Mouse (Mus musculus) embryonic facial prominence, embryonic 12.5 days (tissue): Measurements from ENCODE around the gene Gfm2. TPM values are rescaled to one million over a fixed set of nuclear protein-coding genes. Genes with fewer than 3 reads are reported as not detected.

Experiments used
- ATAC-seq: fragments of 200-750 bp; cut with Nextera tagmentation; 2 replicates; pipeline ENCODE4 v1.8.0; 2017; ENCODE audit not compliant: insufficient number of reproducible peaks, insufficient read depth, low FRiP score, low TSS enrichment
- H3K27ac ChIP-seq: fragments of 300-500 bp; sonication (generic); 2 replicates; pipeline ENCODE4 v1.5.1; 2016; ENCODE audit warnings: mild to moderate bottlenecking
- H3K27me3 ChIP-seq: fragments of 300-500 bp; sonication (generic); 2 replicates; pipeline ENCODE4 v1.6.1; 2016; ENCODE audit warnings: mild to moderate bottlenecking, moderate library complexity
- H3K36me3 ChIP-seq: fragments of 300-500 bp; sonication (generic); 2 replicates; pipeline ENCODE4 v1.6.1; 2016; ENCODE audit warnings: mild to moderate bottlenecking
- H3K4me1 ChIP-seq: fragments of 300-500 bp; sonication (generic); 2 replicates; pipeline ENCODE4 v1.6.1; 2016
- H3K4me2 ChIP-seq: fragments of 300-500 bp; sonication (generic); replicated peaks from 2 replicates; pipeline ENCODE4 v1.6.1; 2016; ENCODE audit warnings: mild to moderate bottlenecking, moderate library complexity
- H3K4me3 ChIP-seq: fragments of 300-500 bp; sonication (generic); 2 replicates; pipeline ENCODE4 v1.5.1; 2016; ENCODE audit warnings: mild to moderate bottlenecking
- H3K9ac ChIP-seq: fragments of 300-500 bp; sonication (generic); 2 replicates; pipeline ENCODE4 v1.6.1; 2016; ENCODE audit warnings: mild to moderate bottlenecking, moderate library complexity
- H3K9me3 ChIP-seq: fragments of 300-500 bp; sonication (generic); 2 replicates; pipeline ENCODE4 v1.6.1; 2016; ENCODE audit warnings: mild to moderate bottlenecking, moderate library complexity
- WGBS: fragments of 180-500 bp; shearing (Covaris S2); methylation state at CpG from one replicate; pipeline ENCODE4 v1.1.7; 2016; 5-methylcytosine and 5-hydroxymethylcytosine counted together
- polyA plus RNA-seq: library from polyadenylated mRNA; unstranded; fragments of >200 nt; fragmentation: Nextera tagmentation; extraction: Ambion mirVana; gene quantifications from 2 replicates; pipeline ENCODE4 v1.2.1, GENCODE M21; 2016

The Gfm2 gene
- polyA plus RNA-seq, 1 experiment from 2014 or later: 36.2 TPM

GRCm38 (mm10) chr13:97208500-97209010 lies 70.8 kb downstream of the Gfm2 start:
- WGBS: 76% methylated on average over 3 of the region's 3 CpGs
- H3K4me2 ChIP-seq: no peak overlapping the region
- no peak for ATAC-seq
- no peak overlapping the region for H3K4me3 ChIP-seq
- no peak overlapping the region for H3K9ac ChIP-seq
- H3K9me3 ChIP-seq: no peaks in the 10 kb centered on the region
- no peaks in the 10 kb centered on the region for H3K27me3 ChIP-seq
- no peaks in the 10 kb centered on the region for H3K36me3 ChIP-seq
- H3K4me1 ChIP-seq: no peaks in the 10 kb centered on the region
- H3K27ac ChIP-seq: no peak overlapping the region

GRCm38 (mm10) chr13:97214583-97215268 lies 77.0 kb downstream of the Gfm2 start:
- Histone ChIP-seq H3K4me1 (peaks cover 14% of the 10 kb centered on the region), H3K4me2 (no peak overlapping the region), H3K9ac (no peak overlapping the region), H3K4me3 (no peak overlapping the region), H3K9me3 (no peaks in the 10 kb centered on the region), H3K27ac (no peak overlapping the region), H3K36me3 (no peaks in the 10 kb centered on the region), H3K27me3 (no peaks in the 10 kb centered on the region)
- 53% methylated on average over 3 of the region's 3 CpGs for WGBS
- no peak for ATAC-seq

- no peaks in the 10 kb centered on the region for H3K9me3 ChIP-seq
- no peak overlapping the region for H3K27ac ChIP-seq
- ATAC-seq: peak; percentile 76; the same call in 1 of the 2 replicates
- WGBS: 26% methylated on average over 4 of the region's 4 CpGs
- no peak overlapping the region for H3K9ac ChIP-seq
- no peak overlapping the region for H3K4me2 ChIP-seq
- no peaks in the 10 kb centered on the region for H3K36me3 ChIP-seq
- no peak overlapping the region for H3K4me3 ChIP-seq
- H3K27me3 ChIP-seq: no peaks in the 10 kb centered on the region
- peaks cover 14% of the 10 kb centered on the region for H3K4me1 ChIP-seq
Observed at GRCm38 (mm10) chr13:97215563-97215962, 77.8 kb downstream of the Gfm2 start.

GRCm38 (mm10) chr13:97216196-97216595 lies 78.5 kb downstream of the Gfm2 start:
- no peaks in the 10 kb centered on the region for H3K9me3 ChIP-seq
- no peaks in the 10 kb centered on the region for H3K27me3 ChIP-seq
- whole genome bisulfite sequencing: 62% methylated on average over 5 of the region's 5 CpGs
- no peak overlapping the region for H3K4me2 ChIP-seq
- peaks cover 14% of the 10 kb centered on the region for H3K4me1 ChIP-seq
- no peak for ATAC-seq
- H3K27ac ChIP-seq: no peak overlapping the region
- no peak overlapping the region for H3K9ac ChIP-seq
- no peaks in the 10 kb centered on the region for H3K36me3 ChIP-seq
- no peak overlapping the region for H3K4me3 ChIP-seq

- no peaks in the 10 kb centered on the region for H3K9me3 ChIP-seq
- no peaks in the 10 kb centered on the region for H3K36me3 ChIP-seq
- no peak overlapping the region for H3K4me3 ChIP-seq
- 86% methylated on average over 3 of the region's 3 CpGs for WGBS
- ATAC-seq: no peak
- no peaks in the 10 kb centered on the region for H3K27me3 ChIP-seq
- H3K9ac ChIP-seq: no peak overlapping the region
- peaks cover 15% of the 10 kb centered on the region; the same call in 1 of the 2 replicates for H3K4me1 ChIP-seq
- H3K27ac ChIP-seq: no peak overlapping the region
- no peak overlapping the region for H3K4me2 ChIP-seq
Observed at GRCm38 (mm10) chr13:97220022-97220421, 82.3 kb downstream of the Gfm2 start.

DNA sequence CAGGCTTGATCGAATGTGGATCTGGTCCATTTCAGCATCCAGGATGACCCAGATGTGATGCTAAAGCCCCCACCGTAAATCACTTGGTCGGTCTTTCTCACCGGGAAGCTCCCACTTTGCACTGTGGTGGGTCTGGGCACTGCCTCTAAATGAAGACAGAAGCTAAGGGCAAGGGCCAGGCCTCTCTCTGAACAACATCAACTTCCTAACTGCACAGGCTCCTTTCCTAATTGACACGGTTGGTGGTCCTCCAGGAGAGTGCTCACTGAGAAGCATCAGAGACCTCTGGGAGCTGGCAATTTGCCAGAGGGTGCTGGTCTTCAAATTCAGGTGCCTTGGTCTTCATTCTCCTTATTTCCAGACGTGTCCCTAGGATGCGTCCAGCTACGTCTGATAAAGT lies 86.1 kb downstream of the Gfm2 start:
- Histone ChIP-seq H3K9me3 (peaks cover 9% of the 10 kb centered on the region; the same call in 1 of the 2 replicates), H3K4me1 (peaks cover 12% of the 10 kb centered on the region; the same call in 1 of the 2 replicates), H3K9ac (no peak overlapping the region), H3K27me3 (no peaks in the 10 kb centered on the region), H3K36me3 (no peaks in the 10 kb centered on the region), H3K4me3 (no peak overlapping the region), H3K4me2 (no peak overlapping the region), H3K27ac (no peak overlapping the region)
- 0 out of 2 replicates have a peak, but pooled peaks have one; percentile 54 for ATAC-seq
- WGBS: 81% methylated on average over 8 of the region's 8 CpGs

DNA sequence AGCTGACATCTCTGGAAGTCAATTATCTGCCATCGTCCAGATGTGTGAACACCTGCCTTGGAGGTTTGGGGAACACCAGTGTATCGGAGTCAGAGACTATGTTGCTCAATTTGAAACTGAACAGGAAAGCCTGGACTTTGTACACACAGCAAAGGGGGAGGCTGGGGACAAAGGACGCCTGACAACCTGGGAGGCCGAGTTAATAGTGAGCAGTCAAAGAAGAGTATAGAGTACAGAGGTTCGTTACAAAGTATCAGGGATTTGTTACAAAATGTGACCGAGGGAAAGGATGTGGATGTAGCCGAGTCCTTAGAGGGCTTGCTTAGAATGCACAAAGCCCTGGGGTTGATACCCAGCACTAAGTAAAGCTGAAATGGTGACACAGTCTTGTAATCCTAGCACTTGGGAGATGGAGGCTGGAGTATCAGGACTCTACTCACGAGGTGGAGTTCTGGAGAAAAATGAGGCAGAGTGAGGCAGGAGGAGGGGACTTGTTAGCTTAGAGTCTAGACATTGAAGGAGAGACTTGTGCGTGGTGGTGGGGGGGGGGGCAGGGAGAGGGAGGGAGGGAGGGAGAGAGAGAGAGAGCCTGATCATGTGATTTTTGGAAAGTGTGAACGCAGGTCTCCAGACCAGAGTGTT lies 86.7 kb downstream of the Gfm2 start:
- no peak overlapping the region for H3K9ac ChIP-seq
- H3K4me1 ChIP-seq: peaks cover 12% of the 10 kb centered on the region; the same call in 1 of the 2 replicates
- no peaks in the 10 kb centered on the region for H3K36me3 ChIP-seq
- no peak overlapping the region for H3K4me3 ChIP-seq
- H3K27me3 ChIP-seq: no peaks in the 10 kb centered on the region
- H3K4me2 ChIP-seq: no peak overlapping the region
- no peak for ATAC-seq
- H3K27ac ChIP-seq: no peak overlapping the region
- WGBS: 64% methylated on average over 10 of the region's 10 CpGs
- H3K9me3 ChIP-seq: peaks cover 9% of the 10 kb centered on the region; the same call in 1 of the 2 replicates

DNA sequence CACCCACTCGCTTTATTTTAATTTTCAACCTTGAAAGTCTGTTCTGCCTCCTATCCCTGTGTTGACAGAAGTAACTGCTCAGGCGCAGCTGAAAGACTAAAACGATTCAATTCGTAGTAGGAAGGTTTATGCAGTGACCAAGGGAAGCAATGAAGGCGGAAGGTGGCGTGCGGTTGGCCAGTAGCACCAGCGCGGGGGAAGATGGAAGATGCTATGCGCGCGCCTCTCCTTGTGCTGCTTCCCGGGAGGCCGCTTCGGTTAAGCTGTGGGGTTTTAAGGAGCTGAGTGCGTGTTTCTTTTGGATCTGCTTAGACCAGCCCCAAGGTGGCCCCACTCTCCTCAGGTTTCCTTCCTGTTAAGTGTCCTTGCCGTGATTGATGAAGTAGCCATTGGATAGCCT lies 87.4 kb downstream of the Gfm2 start:
- no peak overlapping the region for H3K9ac ChIP-seq
- H3K9me3 ChIP-seq: peaks cover 9% of the 10 kb centered on the region; the same call in 1 of the 2 replicates
- no peaks in the 10 kb centered on the region for H3K36me3 ChIP-seq
- no peak for ATAC-seq
- 56% methylated on average over 17 of the region's 17 CpGs for WGBS
- no peak overlapping the region for H3K4me3 ChIP-seq
- no peak overlapping the region for H3K27ac ChIP-seq
- H3K27me3 ChIP-seq: no peaks in the 10 kb centered on the region
- H3K4me2 ChIP-seq: peak overlapping the region; percentile 15; the same call in 1 of the 2 replicates
- H3K4me1 ChIP-seq: peaks cover 12% of the 10 kb centered on the region; the same call in 1 of the 2 replicates

GRCm38 (mm10) chr13:97227795-97228194 lies 90.1 kb downstream of the Gfm2 start:
- H3K36me3 ChIP-seq: no peaks in the 10 kb centered on the region
- no peaks in the 10 kb centered on the region for H3K27me3 ChIP-seq
- no peak overlapping the region for H3K4me2 ChIP-seq
- ATAC-seq: no peak
- WGBS: 86% methylated on average over 3 of the region's 3 CpGs
- H3K27ac ChIP-seq: no peak overlapping the region
- peaks cover 12% of the 10 kb centered on the region; the same call in 1 of the 2 replicates for H3K4me1 ChIP-seq
- no peak overlapping the region for H3K4me3 ChIP-seq
- no peak overlapping the region for H3K9ac ChIP-seq
- H3K9me3 ChIP-seq: peaks cover 9% of the 10 kb centered on the region; the same call in 1 of the 2 replicates

- H3K4me1 ChIP-seq: peaks cover 8% of the 10 kb centered on the region; the same call in 1 of the 2 replicates
- no peak overlapping the region for H3K27ac ChIP-seq
- H3K36me3 ChIP-seq: no peaks in the 10 kb centered on the region
- no peak overlapping the region for H3K9ac ChIP-seq
- WGBS: 62% methylated on average over 3 of the region's 3 CpGs
- H3K4me3 ChIP-seq: no peak overlapping the region
- no peaks in the 10 kb centered on the region for H3K27me3 ChIP-seq
- no peak overlapping the region for H3K4me2 ChIP-seq
- ATAC-seq: no peak
- H3K9me3 ChIP-seq: peaks cover 9% of the 10 kb centered on the region; the same call in 1 of the 2 replicates
Observed at GRCm38 (mm10) chr13:97230101-97230500, 92.4 kb downstream of the Gfm2 start.
